Mouse (Mus musculus) ES-Bruce4 (cell line): ENCODE measurements at regions not wholly inside any gene's neighbourhood (a gene's known extent, or its start where the extent isn't known, plus 50 kb on each side); places are given as distances from the start of the nearest gene placed in this dataset.

Source experiments
- CTCF ChIP-seq: IDR thresholded peaks from one replicate; pipeline ENCODE4 v1.8.1; 2011; ENCODE audit warnings: low read depth, low read length
- EP300 ChIP-seq: IDR thresholded peaks from 2 replicates; pipeline ENCODE4 v1.6.1; 2011; ENCODE audit warnings: low read depth, low read length; ENCODE audit not compliant: insufficient read depth
- POLR2A ChIP-seq: IDR thresholded peaks from one replicate; pipeline ENCODE4 v1.8.1; 2011; ENCODE audit warnings: low read length; ENCODE audit not compliant: insufficient read depth

GRCm38 (mm10) chr10:12020576-12020975, 677.4 kb downstream of the Epm2a start:
- TF ChIP-seq POLR2A = no peak
- TF ChIP-seq CTCF = no peak
- TF ChIP-seq EP300 = no peak
